Mouse (Mus musculus): ENCODE results near the gene Grin3b.

Grin3b gene

DNA sequence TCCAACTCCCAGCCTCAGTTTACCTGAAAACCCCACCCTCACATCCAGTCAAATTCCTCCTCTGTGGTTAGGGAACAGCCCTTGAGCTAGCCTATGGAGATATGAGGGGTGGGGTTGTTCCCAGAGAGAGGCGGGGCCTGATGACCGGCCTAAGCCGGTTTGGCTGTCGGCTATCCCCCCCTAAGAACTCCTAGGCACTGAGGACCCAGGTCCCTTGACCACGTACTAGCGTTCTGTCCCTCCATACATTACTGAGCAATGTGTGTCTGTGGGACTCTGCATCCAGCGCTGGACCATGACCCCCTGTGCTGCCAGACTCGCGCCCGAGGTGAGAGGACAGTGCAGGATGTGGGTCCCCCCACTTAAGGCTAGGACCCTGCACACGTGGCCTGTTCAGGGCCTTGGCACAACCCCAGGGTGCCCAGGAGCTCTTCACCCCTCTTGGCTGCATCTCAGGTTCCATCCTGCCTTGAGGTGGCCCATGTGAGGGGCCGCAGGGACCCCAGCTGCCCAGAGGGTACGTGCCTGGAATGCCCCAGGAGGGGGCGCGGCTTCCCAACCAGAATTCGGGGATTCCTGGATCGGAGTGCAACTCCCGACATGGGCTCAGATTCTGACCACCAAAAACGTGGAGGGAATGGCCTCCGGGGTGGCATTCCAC, 49.1 kb downstream of the Grin3b start:
- DNase-seq, result no peak

- no peak for DNase-seq
These were observed 49.7 kb downstream of the Grin3b start for GRCm38 (mm10) chr10:80020191-80020590.

- DNase-seq, result no peak
These were observed 50.2 kb downstream of the Grin3b start for GRCm38 (mm10) chr10:80020603-80021319.

- no peak for DNase-seq
These were observed 50.8 kb downstream of the Grin3b start for GRCm38 (mm10) chr10:80021320-80021641.

GRCm38 (mm10) chr10:80022164-80022563, 51.6 kb downstream of the Grin3b start:
- DNase-seq, result peak; percentile 68

DNA sequence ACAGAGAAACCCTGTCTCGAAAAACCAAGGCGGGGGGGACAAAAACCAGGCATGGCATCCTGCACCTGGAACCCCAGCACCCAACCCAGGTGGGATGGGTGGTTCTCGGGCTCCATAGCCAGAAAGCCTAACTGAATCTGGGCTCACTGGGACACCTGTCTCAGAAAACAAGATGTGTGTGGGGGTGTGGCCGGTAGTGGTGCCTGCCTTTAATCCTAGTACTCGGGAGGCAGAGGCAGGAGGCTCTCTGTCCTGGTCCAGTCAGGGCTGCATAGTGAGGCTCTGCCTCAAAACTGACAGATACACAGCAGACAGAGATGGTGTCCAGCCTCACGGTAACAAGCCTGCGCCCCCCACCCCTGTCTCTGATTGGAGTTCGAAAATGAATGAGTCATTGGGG, 52.3 kb downstream of the Grin3b start:
- no peak for DNase-seq

- DNase-seq, result no peak
These were observed 53.2 kb downstream of the Grin3b start for GRCm38 (mm10) chr10:80023758-80024157.

- DNase-seq, result peak; percentile 84
These were observed 53.9 kb downstream of the Grin3b start for GRCm38 (mm10) chr10:80024229-80025043.

DNA sequence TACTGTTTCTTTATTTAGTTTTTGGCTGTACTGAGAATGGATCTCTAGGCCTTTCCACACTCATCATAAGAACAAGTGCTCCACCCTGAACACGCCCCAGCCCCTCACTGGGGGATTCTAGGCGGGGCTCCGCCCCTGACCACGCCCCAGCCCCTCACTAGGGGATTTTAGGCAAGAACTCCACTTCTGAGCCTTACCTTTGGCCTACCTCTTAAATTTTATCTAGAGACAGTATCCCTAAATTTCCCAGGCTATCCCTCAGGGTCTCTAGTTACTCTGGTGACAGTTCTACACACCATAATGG, 54.5 kb downstream of the Grin3b start:
- no peak for DNase-seq

DNA sequence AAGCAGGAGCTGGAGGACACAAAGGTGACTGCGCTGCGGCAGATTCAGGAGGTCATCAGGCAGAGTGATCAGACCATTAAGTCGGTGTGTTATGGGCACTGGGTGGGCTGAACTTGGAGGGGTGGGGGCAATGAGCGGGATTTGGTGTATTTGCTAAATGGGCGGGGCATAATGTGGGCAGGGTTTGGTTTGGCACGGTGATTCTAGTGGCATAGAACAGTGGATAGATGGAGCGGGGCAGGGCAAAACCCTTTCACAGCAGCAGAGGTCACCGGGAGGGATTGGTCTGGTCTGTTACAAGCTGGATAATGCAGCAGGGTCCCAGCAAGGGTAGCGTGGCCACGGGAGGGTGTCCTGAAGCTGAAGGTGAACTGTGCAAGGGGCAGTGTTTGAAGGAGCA, 54.9 kb downstream of the Grin3b start:
- no peak for DNase-seq

DNA sequence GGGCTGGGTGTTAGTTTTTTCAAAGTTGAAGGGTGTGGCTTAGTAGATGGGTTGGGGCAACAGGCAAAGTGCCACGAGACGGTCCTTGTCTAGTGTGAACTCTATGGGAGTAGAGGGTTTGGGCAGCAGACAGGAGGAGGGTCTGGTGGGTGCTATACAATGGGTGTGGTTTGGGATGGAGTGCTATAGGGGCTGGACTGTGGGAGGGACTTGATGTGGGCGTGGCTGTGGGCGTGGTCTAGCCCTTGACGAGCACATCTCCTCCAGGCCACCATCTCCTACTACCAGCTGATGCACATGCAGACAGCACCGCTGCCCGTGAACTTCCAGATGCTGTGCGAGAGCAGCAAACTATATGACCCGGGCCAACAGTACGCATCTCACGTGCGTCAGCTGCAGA, 55.4 kb downstream of the Grin3b start:
- DNase-seq, result peak; percentile 60

All from thymus, postnatal 25 days (tissue).